Mouse (Mus musculus) midbrain, embryonic 10.5 days (tissue): ENCODE results near the gene Bmp8a. TPM values are rescaled to one million over a fixed set of nuclear protein-coding genes. Genes with fewer than 3 reads are reported as not detected.
"Not testable (repeated sequence)": the region's sequence is repeated elsewhere in the genome, so short reads cannot be mapped to it uniquely, and the experiment has no call there.

Experiments used
- DNase-seq: peaks from one replicate; pipeline ENCODE4 v3.0.0-alpha.2; 2017; ENCODE audit warnings: low spot score
- H3K27ac ChIP-seq: fragments of 300-500 bp; sonication (generic); replicated peaks from 2 replicates; pipeline ENCODE4 v1.5.1; 2016; ENCODE audit warnings: mild to moderate bottlenecking
- H3K27me3 ChIP-seq: fragments of 300-500 bp; sonication (generic); 2 replicates; pipeline ENCODE4 v1.6.1; 2016; ENCODE audit warnings: low read depth, mild to moderate bottlenecking; ENCODE audit not compliant: poor library complexity, severe bottlenecking
- H3K36me3 ChIP-seq: fragments of 300-500 bp; sonication (generic); 2 replicates; pipeline ENCODE4 v1.6.1; 2016; ENCODE audit warnings: mild to moderate bottlenecking, moderate library complexity
- H3K4me1 ChIP-seq: fragments of 300-500 bp; sonication (generic); 2 replicates; pipeline ENCODE4 v1.6.1; 2016
- H3K4me3 ChIP-seq: fragments of 300-500 bp; sonication (generic); 2 replicates; pipeline ENCODE4 v1.5.1; 2016; ENCODE audit warnings: mild to moderate bottlenecking, moderate library complexity
- H3K9me3 ChIP-seq: fragments of 300-500 bp; sonication (generic); replicated peaks from 2 replicates; pipeline ENCODE4 v1.6.1; 2016; ENCODE audit warnings: mild to moderate bottlenecking
- WGBS: fragments of 180-500 bp; shearing (Covaris S2); methylation state at CpG from one replicate; pipeline ENCODE4 v1.1.7; 2016; 5-methylcytosine and 5-hydroxymethylcytosine counted together
- polyA plus RNA-seq: library from polyadenylated mRNA; unstranded; fragments of >200 nt; fragmentation: Nextera tagmentation; extraction: Ambion mirVana; gene quantifications from 2 replicates; pipeline ENCODE4 v1.2.1, GENCODE M21; 2016

Bmp8a gene
- polyA plus RNA-seq, 1 experiment from 2014 or later = 0.11 TPM

GRCm38 (mm10) chr4:123343471-123343789, 378 bp upstream of the Bmp8a start:
- Histone ChIP-seq H3K4me3 (peak overlapping the region; percentile 69), H3K27ac (no peak overlapping the region), H3K9me3 (no peaks in the 10 kb centered on the region), H3K27me3 (peaks cover 61% of the 10 kb centered on the region), H3K36me3 (peaks cover 18% of the 10 kb centered on the region), H3K4me1 (peaks cover 17% of the 10 kb centered on the region)
- WGBS = 5% methylated on average over 6 of the region's 6 CpGs
- no peak for DNase-seq

- peaks cover 17% of the 10 kb centered on the region for H3K4me1 ChIP-seq
- WGBS = 3% methylated on average over 43 of the region's 43 CpGs
- no peaks in the 10 kb centered on the region for H3K9me3 ChIP-seq
- H3K36me3 ChIP-seq = peaks cover 5% of the 10 kb centered on the region; the same call in 1 of the 2 replicates
- peak overlapping the region; percentile 6; the same call in 1 of the 2 replicates for H3K27ac ChIP-seq
- no peak for DNase-seq
- peaks cover 61% of the 10 kb centered on the region for H3K27me3 ChIP-seq
- peak overlapping the region; percentile 69 for H3K4me3 ChIP-seq
Observed at GRCm38 (mm10) chr4:123342091-123342641, 886 bp downstream of the Bmp8a start.

- no peak for DNase-seq
- H3K36me3 ChIP-seq = no peaks in the 10 kb centered on the region
- H3K27ac ChIP-seq = no peak overlapping the region
- no peak overlapping the region for H3K4me3 ChIP-seq
- H3K27me3 ChIP-seq = peaks cover 61% of the 10 kb centered on the region
- WGBS = 72% methylated on average over 5 of the region's 5 CpGs
- no peaks in the 10 kb centered on the region for H3K9me3 ChIP-seq
- peaks cover 17% of the 10 kb centered on the region for H3K4me1 ChIP-seq
Observed at GRCm38 (mm10) chr4:123340232-123340631, 2.8 kb downstream of the Bmp8a start.

- Histone ChIP-seq H3K36me3 (no peaks in the 10 kb centered on the region), H3K4me3 (no peak overlapping the region), H3K27me3 (peaks cover 38% of the 10 kb centered on the region), H3K27ac (no peak overlapping the region), H3K4me1 (peaks cover 8% of the 10 kb centered on the region), H3K9me3 (no peaks in the 10 kb centered on the region)
- DNase-seq = no peak
- 91% methylated on average over 4 of the region's 4 CpGs for WGBS
Observed at GRCm38 (mm10) chr4:123337693-123338092, 5.4 kb downstream of the Bmp8a start.

GRCm38 (mm10) chr4:123335796-123336585, 7.1 kb downstream of the Bmp8a start:
- Histone ChIP-seq H3K27me3 (peaks cover 21% of the 10 kb centered on the region), H3K4me3 (no peak overlapping the region), H3K4me1 (no peaks in the 10 kb centered on the region), H3K36me3 (no peaks in the 10 kb centered on the region), H3K9me3 (no peaks in the 10 kb centered on the region), H3K27ac (no peak overlapping the region)
- WGBS = 71% methylated on average over 14 of the region's 14 CpGs
- DNase-seq = no peak

GRCm38 (mm10) chr4:123335244-123335643, 7.8 kb downstream of the Bmp8a start:
- DNase-seq, H3K27ac ChIP-seq, H3K9me3 ChIP-seq, H3K4me1 ChIP-seq, H3K36me3 ChIP-seq, H3K4me3 ChIP-seq: not testable (repeated sequence)
- H3K27me3 ChIP-seq = peaks cover 13% of the 10 kb centered on the region
- WGBS = 90% methylated on average over 10 of the region's 10 CpGs

GRCm38 (mm10) chr4:123334177-123334576, 8.9 kb downstream of the Bmp8a start:
- Histone ChIP-seq H3K36me3 (no peaks in the 10 kb centered on the region), H3K27me3 (peaks cover 5% of the 10 kb centered on the region; the same call in 1 of the 2 replicates)
- WGBS = 79% methylated on average over 3 of the region's 3 CpGs

GRCm38 (mm10) chr4:123333151-123333550, 9.9 kb downstream of the Bmp8a start:
- DNase-seq = no peak
- WGBS = 94% methylated on average over 4 of the region's 4 CpGs
- Histone ChIP-seq H3K36me3 (no peaks in the 10 kb centered on the region), H3K9me3 (no peaks in the 10 kb centered on the region), H3K4me1 (no peaks in the 10 kb centered on the region), H3K4me3 (no peak overlapping the region), H3K27ac (no peak overlapping the region), H3K27me3 (no peaks in the 10 kb centered on the region)

More at GRCm38 (mm10) chr4:123334177-123334576, 8.9 kb downstream of the Bmp8a start:
- Histone ChIP-seq H3K27ac (no peak overlapping the region), H3K4me1 (no peaks in the 10 kb centered on the region), H3K9me3 (no peaks in the 10 kb centered on the region), H3K4me3 (no peak overlapping the region)
- DNase-seq = no peak

GRCm38 (mm10) chr4:123331961-123332360, 11.1 kb downstream of the Bmp8a start:
- not testable (repeated sequence) for H3K27me3 ChIP-seq, H3K36me3 ChIP-seq, H3K4me3 ChIP-seq, DNase-seq, H3K9me3 ChIP-seq, H3K27ac ChIP-seq, H3K4me1 ChIP-seq
- WGBS = 58% methylated on average over 1 of the region's 1 CpGs

GRCm38 (mm10) chr4:123331326-123331725, 11.7 kb downstream of the Bmp8a start:
- Histone ChIP-seq H3K36me3 (no peaks in the 10 kb centered on the region), H3K4me1 (no peaks in the 10 kb centered on the region), H3K27ac (no peak overlapping the region), H3K9me3 (no peaks in the 10 kb centered on the region), H3K27me3 (no peaks in the 10 kb centered on the region), H3K4me3 (no peak overlapping the region)
- WGBS = 76% methylated on average over 5 of the region's 5 CpGs
- DNase-seq = no peak

- Histone ChIP-seq H3K36me3 (no peaks in the 10 kb centered on the region), H3K27ac (no peak overlapping the region), H3K4me1 (no peaks in the 10 kb centered on the region), H3K4me3 (no peak overlapping the region), H3K9me3 (no peaks in the 10 kb centered on the region), H3K27me3 (peaks cover 15% of the 10 kb centered on the region)
- no peak for DNase-seq
- WGBS = 79% methylated on average over 6 of the region's 6 CpGs
Observed at GRCm38 (mm10) chr4:123328946-123329345, 14.1 kb downstream of the Bmp8a start.

- no peak overlapping the region for H3K4me3 ChIP-seq
- H3K4me1 ChIP-seq = peaks cover 9% of the 10 kb centered on the region
- H3K27me3 ChIP-seq = peaks cover 28% of the 10 kb centered on the region
- no peak for DNase-seq
- no peaks in the 10 kb centered on the region for H3K36me3 ChIP-seq
- H3K27ac ChIP-seq = no peak overlapping the region
- 65% methylated on average over 3 of the region's 3 CpGs for WGBS
- H3K9me3 ChIP-seq = no peaks in the 10 kb centered on the region
Observed at GRCm38 (mm10) chr4:123327630-123328029, 15.4 kb downstream of the Bmp8a start.

- no peak for DNase-seq
- Histone ChIP-seq H3K36me3 (no peaks in the 10 kb centered on the region), H3K9me3 (no peaks in the 10 kb centered on the region), H3K4me3 (no peak overlapping the region), H3K27me3 (peaks cover 40% of the 10 kb centered on the region), H3K4me1 (peaks cover 9% of the 10 kb centered on the region), H3K27ac (no peak overlapping the region)
- 83% methylated on average over 3 of the region's 3 CpGs for WGBS
Observed at GRCm38 (mm10) chr4:123326087-123326486, 17.0 kb downstream of the Bmp8a start.
